Mouse (Mus musculus): ENCODE results near the gene Kcns3. TPM values are rescaled to one million over a fixed set of nuclear protein-coding genes. Genes with fewer than 3 reads are reported as not detected.
A peak's percentile ranks its signal among the peaks of the same experiment; 100 is the strongest.

Kcns3 gene
- polyA plus RNA-seq, 2 experiments = 0.03 TPM; not detected in 1

DNA sequence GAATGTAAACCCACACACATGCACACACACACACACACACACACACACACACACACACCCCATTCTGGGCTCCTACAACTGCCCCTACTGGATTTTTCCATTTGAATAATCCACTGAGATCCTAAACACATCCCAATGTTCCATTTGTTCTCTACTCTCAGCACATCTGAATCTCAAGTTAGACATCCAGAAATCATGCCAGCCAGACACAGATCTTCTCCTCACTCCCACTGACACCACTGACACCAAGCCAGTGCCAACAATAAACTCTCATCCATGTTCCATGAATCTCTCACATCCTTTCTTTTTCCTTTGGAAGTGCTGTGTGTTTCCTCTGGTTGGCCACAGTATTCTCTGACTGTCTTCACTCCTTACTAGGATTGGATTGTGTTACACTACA, 18.4 kb downstream of the Kcns3 start:
- no peak overlapping the region for H3K4me3 ChIP-seq (ENCODE audit: insufficient read depth in 1 of 2, low read depth in 2 of 2, low read length in 2 of 2)
- H3K4me1 ChIP-seq (replicated peaks; ENCODE audit: control insufficient read depth in 2 of 2, insufficient read depth in 2 of 2, low read length in 1 of 2) = no peaks in the 10 kb centered on the region
- no peaks in the 10 kb centered on the region for H3K36me3 ChIP-seq (replicated peaks; ENCODE audit: control insufficient read depth, insufficient read depth, low read depth)
- no peak overlapping the region for H3K9ac ChIP-seq (replicated peaks)
- no peak overlapping the region for H3K4me2 ChIP-seq (ENCODE audit: low read depth)
- no peaks in the 10 kb centered on the region for H3K27me3 ChIP-seq (ENCODE audit: control insufficient read depth, insufficient read depth, low read length)
- DNase-seq (ENCODE audit: low read depth in 3 of 3, low spot score in 3 of 3) (no peak), ATAC-seq (ENCODE audit: insufficient read depth) (no peak)
- TF ChIP-seq CTCF (IDR thresholded peaks at IDR 0.05; ENCODE audit: low read depth) = no peak
- no peak for TF ChIP-seq EP300 (IDR thresholded peaks at IDR 0.05; ENCODE audit: low read depth)
- H3K27ac ChIP-seq = no peak overlapping the region
- no peaks in the 10 kb centered on the region for H3K9me3 ChIP-seq (ENCODE audit: control insufficient read depth, low read length)

DNA sequence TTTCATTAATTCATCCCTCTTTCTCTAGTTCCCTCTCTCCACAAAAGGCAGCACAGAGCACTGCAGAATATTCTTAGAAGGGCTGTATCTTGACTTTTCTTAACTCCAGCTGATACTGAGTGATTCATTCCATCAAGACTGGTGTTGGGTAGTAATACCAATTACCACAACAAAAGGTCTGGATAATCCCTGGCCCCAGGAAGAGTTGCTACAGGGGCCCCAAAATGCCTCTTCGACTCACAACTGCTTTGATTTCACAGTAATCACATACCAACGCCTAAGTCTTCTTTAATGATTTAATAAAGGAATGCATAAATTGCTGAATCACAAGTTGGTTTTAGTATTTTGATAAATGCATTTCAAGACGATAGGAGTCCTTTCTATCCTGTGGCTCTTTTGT, 21.7 kb downstream of the Kcns3 start:
- no peaks in the 10 kb centered on the region for H3K9me3 ChIP-seq (ENCODE audit: control insufficient read depth, low read length)
- no peaks in the 10 kb centered on the region for H3K27me3 ChIP-seq (ENCODE audit: control insufficient read depth, insufficient read depth, low read length)
- ATAC-seq (ENCODE audit: insufficient read depth) (no peak), DNase-seq (ENCODE audit: low read depth in 3 of 3, low spot score in 3 of 3) (no peak)
- TF ChIP-seq EP300 (IDR thresholded peaks at IDR 0.05; ENCODE audit: low read depth) (no peak), CTCF (IDR thresholded peaks at IDR 0.05; ENCODE audit: low read depth) (no peak)
- H3K4me1 ChIP-seq (replicated peaks; ENCODE audit: control insufficient read depth in 2 of 2, insufficient read depth in 2 of 2, low read length in 1 of 2) = peaks cover 0 to 5% of the 10 kb centered on the region in 2 experiments; a peak in 2 of 4 replicates
- H3K9ac ChIP-seq (replicated peaks) = no peak overlapping the region
- 44% methylated on average over 3 of the region's 3 CpGs for WGBS (ENCODE audit: insufficient replicate concordance)
- H3K4me2 ChIP-seq (ENCODE audit: low read depth) = no peak overlapping the region
- no peak overlapping the region for H3K4me3 ChIP-seq (ENCODE audit: insufficient read depth in 1 of 2, low read depth in 2 of 2, low read length in 2 of 2)
- no peaks in the 10 kb centered on the region for H3K36me3 ChIP-seq (replicated peaks; ENCODE audit: control insufficient read depth, insufficient read depth, low read depth)
- H3K27ac ChIP-seq = no peak overlapping the region

DNA sequence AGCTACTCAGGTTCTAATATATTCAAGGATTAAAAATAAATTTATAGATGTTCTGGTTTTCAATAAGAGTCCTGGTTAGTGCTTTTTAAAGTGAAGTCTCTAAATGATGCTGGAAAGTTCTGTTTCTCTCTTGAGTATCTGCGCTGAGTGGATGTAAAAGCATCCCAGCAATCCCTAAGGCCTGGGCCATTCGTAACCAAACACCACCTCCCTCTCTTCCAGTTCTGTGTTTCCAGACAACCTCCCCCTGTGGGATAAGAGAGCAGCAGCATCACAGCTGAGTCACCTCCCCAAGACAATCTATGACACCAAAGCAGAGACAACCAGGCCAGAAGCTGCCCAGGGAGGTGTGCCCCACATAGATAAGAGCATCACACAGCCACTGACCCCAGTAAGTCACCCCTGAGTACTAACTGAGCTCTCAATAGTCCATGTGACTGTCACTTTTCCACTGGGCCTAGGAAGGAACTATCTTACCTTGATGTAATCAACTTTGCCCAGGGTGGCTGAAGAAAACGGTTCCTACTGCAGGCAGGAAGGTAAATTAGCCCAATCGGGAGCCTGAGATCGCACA, 24.6 kb downstream of the Kcns3 start:
- H3K27me3 ChIP-seq (ENCODE audit: control insufficient read depth, insufficient read depth, low read length) = no peaks in the 10 kb centered on the region
- H3K9me3 ChIP-seq (ENCODE audit: control insufficient read depth, low read length) = no peaks in the 10 kb centered on the region
- H3K36me3 ChIP-seq (replicated peaks; ENCODE audit: control insufficient read depth, insufficient read depth, low read depth) = no peaks in the 10 kb centered on the region
- peaks cover 0 to 5% of the 10 kb centered on the region in 2 experiments; a peak in 2 of 4 replicates for H3K4me1 ChIP-seq (replicated peaks; ENCODE audit: control insufficient read depth in 2 of 2, insufficient read depth in 2 of 2, low read length in 1 of 2)
- TF ChIP-seq EP300 (IDR thresholded peaks at IDR 0.05; ENCODE audit: low read depth) = peak; percentile 38
- no peak for TF ChIP-seq CTCF (IDR thresholded peaks at IDR 0.05; ENCODE audit: low read depth)
- ATAC-seq (ENCODE audit: insufficient read depth) (peak; percentile 78), DNase-seq (ENCODE audit: low read depth in 3 of 3, low spot score in 3 of 3) (peak in 1 of 3 experiments; percentile 4)
- H3K27ac ChIP-seq = no peak overlapping the region
- H3K9ac ChIP-seq (replicated peaks) = no peak overlapping the region
- WGBS (ENCODE audit: insufficient replicate concordance) = 26% methylated on average over 5 of the region's 5 CpGs
- H3K4me2 ChIP-seq (ENCODE audit: low read depth) = no peak overlapping the region
- no peak overlapping the region for H3K4me3 ChIP-seq (ENCODE audit: insufficient read depth in 1 of 2, low read depth in 2 of 2, low read length in 2 of 2)

DNA sequence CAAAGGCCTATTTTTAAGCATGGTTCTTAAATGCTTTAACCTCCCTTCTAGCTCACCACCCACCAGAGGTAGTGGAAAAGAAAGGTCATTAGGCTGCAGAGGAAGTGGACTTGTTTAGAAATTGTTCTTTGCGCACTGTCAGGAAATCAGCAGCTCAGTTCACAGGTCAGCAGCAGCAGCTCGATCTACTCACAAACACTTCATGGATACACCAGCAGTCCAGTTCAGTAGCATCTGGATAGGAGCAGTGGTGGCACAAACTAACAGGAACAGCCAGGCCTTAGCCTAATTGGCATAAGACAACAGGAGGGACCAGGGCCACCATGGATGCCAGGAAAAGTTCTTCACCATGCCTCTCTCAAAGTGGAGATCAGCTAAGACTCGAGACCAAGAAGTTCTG, 49.3 kb downstream of the Kcns3 start:
- Histone ChIP-seq H3K4me3 (ENCODE audit: insufficient read depth in 1 of 2, low read depth in 2 of 2, low read length in 2 of 2) (no peak overlapping the region), H3K4me2 (ENCODE audit: low read depth) (no peak overlapping the region), H3K9me3 (ENCODE audit: control insufficient read depth, low read length) (no peaks in the 10 kb centered on the region), H3K9ac (replicated peaks) (no peak overlapping the region), H3K27ac (no peak overlapping the region), H3K4me1 (replicated peaks; ENCODE audit: control insufficient read depth in 2 of 2, insufficient read depth in 2 of 2, low read length in 1 of 2) (no peaks in the 10 kb centered on the region; a peak in 1 of 4 replicates), H3K36me3 (replicated peaks; ENCODE audit: control insufficient read depth, insufficient read depth, low read depth) (no peaks in the 10 kb centered on the region), H3K27me3 (ENCODE audit: control insufficient read depth, insufficient read depth, low read length) (no peaks in the 10 kb centered on the region)
- ATAC-seq (ENCODE audit: insufficient read depth) (no peak), DNase-seq (ENCODE audit: low read depth in 3 of 3, low spot score in 3 of 3) (no peak)
- 49% methylated on average over 3 of the region's 3 CpGs for WGBS (ENCODE audit: insufficient replicate concordance)
- no peak for TF ChIP-seq EP300 (IDR thresholded peaks at IDR 0.05; ENCODE audit: low read depth)
- TF ChIP-seq CTCF (IDR thresholded peaks at IDR 0.05; ENCODE audit: low read depth) = no peak

DNA sequence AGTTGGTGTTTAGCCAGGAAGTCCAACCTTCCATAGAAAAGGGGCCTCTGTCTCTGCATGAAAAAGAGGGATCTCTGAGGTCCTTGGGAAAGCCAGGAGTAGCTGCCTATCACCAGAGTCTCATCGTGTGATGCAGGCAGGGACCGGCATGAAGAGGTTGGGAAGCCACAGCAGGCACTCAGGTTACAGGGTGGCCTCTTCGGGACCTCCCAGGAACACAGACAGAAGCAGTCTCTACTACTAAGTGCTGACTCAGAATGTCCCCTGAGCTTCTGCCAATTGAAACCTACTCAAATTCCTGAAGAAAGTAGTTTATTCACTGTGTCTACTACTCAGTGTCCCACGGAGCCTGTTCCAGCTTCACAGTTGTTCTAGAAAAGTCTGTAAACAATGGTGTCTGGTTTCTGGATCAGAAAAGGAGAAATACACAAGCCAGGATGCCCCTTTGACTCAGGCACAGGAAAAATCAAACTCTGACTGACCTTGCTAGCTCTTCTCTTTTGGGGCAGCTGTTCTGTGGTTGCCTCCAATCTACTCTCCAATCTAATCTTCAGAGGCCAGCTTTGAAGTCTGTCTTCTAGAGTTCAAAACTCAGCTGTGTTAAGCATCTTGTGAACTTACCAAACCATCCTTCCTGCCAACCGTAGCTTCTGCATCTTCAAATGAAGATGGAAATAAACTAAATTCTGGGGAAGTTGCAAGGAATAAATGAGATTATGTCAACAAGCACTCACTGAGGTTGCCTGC, 62.1 kb downstream of the Kcns3 start:
- no peak overlapping the region for H3K9ac ChIP-seq (replicated peaks)
- 11% methylated on average over 5 of the region's 5 CpGs for WGBS (ENCODE audit: insufficient replicate concordance)
- no peak for TF ChIP-seq EP300 (IDR thresholded peaks at IDR 0.05; ENCODE audit: low read depth)
- no peak for TF ChIP-seq CTCF (IDR thresholded peaks at IDR 0.05; ENCODE audit: low read depth)
- no peak overlapping the region for H3K27ac ChIP-seq
- DNase-seq (ENCODE audit: low read depth in 3 of 3, low spot score in 3 of 3) (no peak), ATAC-seq (ENCODE audit: insufficient read depth) (no peak)
- no peaks in the 10 kb centered on the region for H3K4me1 ChIP-seq (replicated peaks; ENCODE audit: control insufficient read depth in 2 of 2, insufficient read depth in 2 of 2, low read length in 1 of 2)
- H3K36me3 ChIP-seq (replicated peaks; ENCODE audit: control insufficient read depth, insufficient read depth, low read depth) = no peaks in the 10 kb centered on the region
- no peaks in the 10 kb centered on the region for H3K9me3 ChIP-seq (ENCODE audit: control insufficient read depth, low read length)
- H3K4me3 ChIP-seq (ENCODE audit: insufficient read depth in 1 of 2, low read depth in 2 of 2, low read length in 2 of 2) = no peak overlapping the region
- H3K27me3 ChIP-seq (ENCODE audit: control insufficient read depth, insufficient read depth, low read length) = no peaks in the 10 kb centered on the region
- no peak overlapping the region for H3K4me2 ChIP-seq (ENCODE audit: low read depth)

All from liver, embryonic 14.5 days (tissue).